Mouse (Mus musculus): ENCODE measurements around the gene Ncaph2.

Gene Ncaph2

DNA sequence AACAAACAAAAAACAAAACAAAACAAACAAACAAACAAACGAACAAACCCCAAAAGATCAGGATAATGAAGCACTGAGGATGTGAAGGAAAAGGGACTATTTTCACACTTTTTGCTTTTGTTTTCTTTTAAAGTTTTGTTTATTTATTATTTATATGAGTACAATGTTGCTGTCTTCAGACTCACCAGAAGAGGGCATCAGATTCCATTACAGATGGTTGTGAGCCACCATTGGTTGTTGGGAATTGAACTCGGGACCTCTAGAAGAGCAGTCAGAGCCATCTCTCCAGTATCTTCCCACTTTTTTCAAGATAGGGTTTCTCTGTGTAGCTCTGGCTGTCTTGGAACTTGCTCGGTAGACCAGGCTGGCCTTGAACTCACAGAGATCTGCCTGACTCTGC lies 12.2 kb upstream of the Ncaph2 start:
- no peak for DNase-seq (ENCODE audit: low read depth)

DNA sequence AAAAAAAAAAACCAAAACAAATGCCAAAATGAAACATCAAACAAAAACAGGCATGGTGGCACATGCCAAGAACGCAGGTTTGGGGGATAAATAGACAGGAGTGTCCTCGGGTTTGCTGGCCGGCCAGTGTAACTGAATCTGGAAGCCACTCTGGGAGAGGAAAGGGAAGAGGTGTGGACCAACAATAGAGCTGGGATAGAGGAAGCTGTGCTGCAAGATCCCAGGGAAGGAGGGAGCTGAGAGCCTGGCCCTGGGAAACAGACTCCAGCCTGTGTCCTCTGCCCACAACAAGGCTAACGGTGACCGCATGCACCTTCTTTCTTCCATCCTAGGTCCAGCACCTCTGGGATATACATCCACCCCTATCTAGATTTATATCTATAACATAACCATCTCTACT lies 5.1 kb upstream of the Ncaph2 start:
- no peak for DNase-seq (ENCODE audit: low read depth)

DNA sequence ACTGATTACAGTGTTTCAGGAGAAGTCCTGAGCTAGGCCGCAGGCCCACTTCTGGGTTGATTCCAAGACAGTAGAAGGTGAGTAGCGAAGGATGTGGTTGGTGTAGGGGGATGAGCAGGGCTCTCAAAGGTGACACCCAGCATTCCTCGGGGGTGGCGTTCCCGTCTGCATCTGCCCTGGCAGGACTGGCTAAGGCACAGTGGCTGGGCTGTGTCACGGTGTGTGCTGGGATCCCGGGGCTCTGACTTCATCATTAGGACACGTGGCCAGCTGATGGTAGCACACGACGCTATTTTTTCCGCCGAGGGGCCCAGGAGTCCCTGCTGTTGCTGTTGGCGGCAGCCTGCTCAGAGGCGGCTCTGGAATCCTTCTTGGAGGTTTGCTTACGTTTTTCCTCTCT lies 4.2 kb upstream of the Ncaph2 start:
- DNase-seq (ENCODE audit: low read depth): no peak

DNA sequence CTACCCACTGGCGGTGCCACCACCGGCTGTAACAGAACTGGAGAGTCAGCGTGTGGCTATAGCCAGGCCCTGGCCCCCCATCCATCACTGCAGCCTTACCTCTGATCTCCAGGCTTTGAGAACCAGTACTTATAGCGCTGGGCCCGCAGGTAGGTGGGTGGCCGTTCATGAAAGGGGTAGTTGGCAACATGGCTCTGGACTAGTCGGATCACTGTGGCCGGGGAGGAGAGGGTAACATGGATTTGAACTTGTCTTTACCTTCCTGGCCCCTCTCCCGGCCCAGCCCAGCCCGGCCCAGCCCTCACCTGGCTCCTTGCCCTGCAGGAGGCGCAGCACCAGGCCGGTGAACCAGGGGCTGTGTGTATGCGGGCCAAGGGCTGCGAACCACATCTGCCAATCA lies 3.5 kb upstream of the Ncaph2 start:
- DNase-seq (ENCODE audit: low read depth): no peak

DNA sequence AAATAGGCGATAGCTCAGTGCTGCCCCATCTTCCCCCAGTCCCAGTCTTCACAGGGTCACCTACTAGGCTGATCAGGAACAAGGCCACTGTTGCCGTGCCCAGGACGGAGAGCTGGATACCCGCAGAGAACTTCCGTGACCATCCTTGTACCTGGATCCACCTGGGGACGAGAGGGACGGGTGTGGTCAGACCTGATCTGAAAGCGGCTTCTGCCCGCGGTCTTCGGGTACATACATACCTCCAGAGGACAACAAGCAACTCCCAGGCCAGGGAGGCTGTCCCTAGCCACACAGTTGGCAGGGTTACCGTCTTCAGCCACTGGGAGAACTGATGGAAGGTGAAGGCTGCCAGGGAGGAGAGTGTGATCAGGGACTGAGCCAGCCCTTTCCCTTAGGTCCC lies 2.7 kb upstream of the Ncaph2 start:
- no peak for DNase-seq (ENCODE audit: low read depth)

DNA sequence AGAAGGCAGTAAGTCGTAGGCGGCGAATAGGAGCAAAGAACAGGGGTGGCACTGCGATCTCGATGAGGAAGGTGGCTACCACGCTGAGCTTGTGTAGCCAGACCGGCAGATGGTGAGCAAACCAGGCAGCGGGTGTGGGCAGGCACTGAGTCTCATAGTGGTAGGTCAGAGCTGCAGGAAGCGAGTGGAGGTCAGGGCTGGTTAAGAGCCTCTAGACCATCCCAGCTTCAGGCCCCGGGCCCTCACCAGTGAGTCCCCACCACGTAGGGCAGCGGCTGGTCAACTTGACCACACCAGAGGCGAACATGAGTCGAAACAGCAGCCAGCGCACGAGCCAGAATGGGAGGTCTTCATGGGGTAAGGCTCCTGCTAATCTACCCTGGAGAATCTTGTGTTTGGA lies 1.7 kb upstream of the Ncaph2 start:
- no peak for DNase-seq (ENCODE audit: low read depth)

DNA sequence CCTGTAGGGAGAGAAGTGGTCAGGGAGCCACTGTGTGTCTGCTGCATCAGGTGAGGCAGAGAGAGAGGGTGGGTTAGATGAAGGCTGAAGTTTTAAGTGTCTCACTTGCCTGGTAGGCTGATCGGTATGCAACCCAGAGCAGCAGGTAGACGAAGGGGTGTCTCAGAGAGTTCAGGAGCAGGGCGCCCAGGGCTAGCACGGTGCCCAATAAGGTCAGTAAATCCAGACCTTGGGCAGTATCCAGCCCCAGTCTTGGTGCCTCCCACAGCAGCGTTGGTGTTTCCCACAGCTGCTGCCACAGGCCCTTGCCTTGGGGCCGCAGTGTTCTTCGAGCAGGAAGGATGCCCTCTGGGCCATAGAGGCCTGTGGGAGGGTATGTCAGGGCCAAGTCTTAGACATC lies 1.1 kb upstream of the Ncaph2 start:
- no peak for DNase-seq (ENCODE audit: low read depth)

DNA sequence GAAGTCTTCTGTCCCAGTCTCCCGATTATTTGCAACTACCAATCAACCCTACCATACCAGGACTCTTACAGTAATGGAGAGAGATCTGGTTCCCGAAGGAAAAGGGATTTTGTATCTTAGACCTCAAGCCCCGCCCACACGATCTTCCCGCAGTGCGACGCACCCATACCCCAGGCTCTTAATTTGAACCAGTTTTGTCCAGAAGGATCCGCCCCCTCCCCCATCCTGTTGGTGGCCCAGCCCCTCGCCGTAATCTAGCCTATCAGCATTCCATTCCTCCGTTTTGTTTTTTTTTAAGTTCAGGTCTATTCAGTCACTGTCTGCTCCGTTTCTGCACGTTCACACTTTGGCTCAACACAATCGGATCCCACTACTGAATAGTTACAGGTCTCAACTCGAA lies 853 bp downstream of the Ncaph2 start:
- DNase-seq (ENCODE audit: low read depth): peak; percentile 83

DNA sequence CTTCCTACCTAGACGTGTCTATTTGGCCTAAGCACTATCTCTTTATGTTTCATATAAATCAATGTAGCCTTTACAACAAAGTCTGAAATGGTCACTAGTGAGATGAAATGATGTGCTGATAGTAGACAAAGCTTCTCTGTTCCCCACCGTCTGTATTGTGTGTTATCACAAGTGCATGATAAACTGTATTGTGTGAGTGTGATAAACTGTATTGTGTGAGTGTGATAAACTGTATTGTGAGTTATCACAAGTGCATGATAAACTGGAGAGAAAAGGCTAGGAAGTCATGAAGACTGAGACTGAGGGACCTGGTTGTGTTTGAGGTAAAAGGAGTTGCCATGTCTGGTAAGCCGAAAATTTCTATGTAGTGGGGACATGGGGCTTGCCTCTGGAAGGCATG lies 3.3 kb downstream of the Ncaph2 start:
- no peak for DNase-seq (ENCODE audit: low read depth)

DNA sequence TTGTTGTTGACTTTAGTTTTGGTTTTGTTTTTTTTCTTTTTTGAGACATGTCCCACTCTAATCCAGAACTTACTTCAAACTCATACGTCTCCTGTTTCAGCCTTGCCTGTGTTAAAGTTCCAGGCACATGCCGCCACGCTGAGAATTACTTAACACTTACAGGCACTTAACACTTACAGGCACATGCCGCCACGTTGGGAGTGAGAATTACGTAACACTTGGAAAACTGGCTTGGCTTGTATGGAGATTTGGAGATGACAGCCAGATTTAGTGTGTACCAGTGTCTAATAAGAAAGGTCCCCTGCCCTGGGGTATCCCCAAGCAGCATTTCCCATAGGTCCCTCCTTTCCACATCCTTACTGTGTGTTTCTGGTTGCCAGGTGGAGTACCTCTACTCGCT lies 7.5 kb downstream of the Ncaph2 start:
- no peak for DNase-seq (ENCODE audit: low read depth)

DNA sequence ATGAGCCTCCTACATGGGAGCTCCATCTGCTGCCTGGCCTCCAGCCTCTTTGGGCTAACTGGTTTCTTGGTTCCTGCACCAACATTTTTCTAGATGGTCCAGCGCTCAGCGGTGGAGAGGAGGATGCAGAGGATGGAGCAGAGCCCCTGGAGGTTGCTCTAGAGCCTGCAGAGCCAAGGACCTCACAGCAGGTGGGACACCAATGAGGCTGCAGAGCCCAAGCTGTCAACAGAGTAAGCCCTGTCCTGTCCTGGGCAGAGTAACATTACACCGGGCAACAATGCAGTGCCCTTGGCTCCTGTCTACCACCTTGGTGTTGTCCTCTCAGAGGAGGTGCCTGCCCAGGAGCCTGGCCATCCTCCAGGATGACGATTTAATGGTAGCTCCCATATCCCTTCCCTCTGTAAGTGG lies 9.6 kb downstream of the Ncaph2 start:
- DNase-seq (ENCODE audit: low read depth): no peak

DNA sequence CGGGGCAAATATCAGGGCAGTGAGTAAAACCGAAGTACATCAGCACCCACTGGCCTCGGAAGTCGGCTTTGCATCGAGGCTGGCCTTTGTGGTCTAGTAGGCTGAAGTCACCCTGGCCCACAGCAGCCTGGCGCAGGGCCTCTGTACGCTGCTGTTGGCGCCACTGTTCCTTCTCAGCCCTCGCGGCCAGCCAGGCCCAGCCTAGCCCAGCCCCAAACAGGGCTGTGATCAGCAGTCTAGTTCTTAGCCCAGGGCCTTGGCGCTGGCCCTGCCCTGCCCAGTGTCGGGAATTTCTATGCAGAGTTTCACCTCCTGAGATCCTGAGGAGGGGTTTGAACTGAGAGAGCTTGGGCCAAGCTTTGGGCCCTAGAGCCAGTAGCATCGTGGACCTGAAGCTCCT lies 16.5 kb downstream of the Ncaph2 start:
- DNase-seq (ENCODE audit: low read depth): no peak

DNA sequence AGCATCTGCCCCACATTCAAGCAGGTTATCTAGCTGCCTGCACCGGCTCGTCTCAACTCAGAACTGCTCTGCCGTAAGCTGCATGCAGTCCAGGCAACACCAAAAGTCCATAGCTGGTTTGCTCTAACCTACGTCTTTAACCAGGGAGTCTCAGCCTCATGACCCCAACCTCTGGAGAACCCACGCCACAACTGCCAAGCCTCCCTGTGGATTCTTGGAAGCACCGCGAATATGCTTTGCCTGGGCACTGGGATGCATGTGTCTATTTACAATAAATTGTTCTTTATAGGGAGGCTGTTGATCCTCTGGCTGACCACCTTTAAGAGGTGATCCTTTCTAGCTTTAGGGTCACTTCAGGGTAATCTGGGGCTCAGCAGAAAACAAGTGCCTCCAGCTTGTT lies 17.0 kb downstream of the Ncaph2 start:
- DNase-seq (ENCODE audit: low read depth): no peak

DNA sequence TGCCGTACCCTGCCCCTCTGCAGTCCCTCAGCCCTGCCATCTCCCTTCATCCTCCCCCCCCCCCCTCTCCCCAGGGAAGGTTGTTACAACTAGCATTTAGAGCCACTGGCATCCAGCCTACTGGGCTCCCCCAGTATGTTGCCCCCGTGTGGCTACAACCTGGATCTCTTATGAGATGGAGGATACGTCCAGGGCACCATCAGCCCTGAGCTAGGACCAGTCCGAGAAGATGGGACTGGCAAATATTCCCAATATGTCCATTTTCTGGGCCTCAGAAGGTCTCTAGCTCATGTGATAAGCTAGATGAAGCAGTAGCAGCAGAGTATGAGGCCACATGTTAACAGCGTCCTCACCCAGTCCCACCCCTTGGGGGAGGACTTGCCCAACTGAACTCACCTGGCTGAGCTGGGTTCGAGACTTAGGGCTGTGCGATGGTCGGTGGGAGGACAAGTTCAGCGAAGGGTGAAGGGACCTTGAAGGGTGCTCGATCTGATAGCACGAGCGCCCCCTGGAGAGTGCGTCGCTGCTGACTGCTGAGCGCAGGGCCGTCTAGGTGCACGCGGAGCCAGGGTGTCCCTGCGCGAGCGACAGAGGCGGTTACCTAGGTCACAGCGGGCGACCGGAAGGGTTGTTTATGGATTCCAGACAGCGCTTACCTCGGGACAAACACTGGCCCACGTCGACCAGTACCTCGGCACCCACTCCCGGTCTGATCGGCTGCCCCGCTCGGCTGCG lies 17.7 kb downstream of the Ncaph2 start:
- DNase-seq (ENCODE audit: low read depth): peak; percentile 85

DNA sequence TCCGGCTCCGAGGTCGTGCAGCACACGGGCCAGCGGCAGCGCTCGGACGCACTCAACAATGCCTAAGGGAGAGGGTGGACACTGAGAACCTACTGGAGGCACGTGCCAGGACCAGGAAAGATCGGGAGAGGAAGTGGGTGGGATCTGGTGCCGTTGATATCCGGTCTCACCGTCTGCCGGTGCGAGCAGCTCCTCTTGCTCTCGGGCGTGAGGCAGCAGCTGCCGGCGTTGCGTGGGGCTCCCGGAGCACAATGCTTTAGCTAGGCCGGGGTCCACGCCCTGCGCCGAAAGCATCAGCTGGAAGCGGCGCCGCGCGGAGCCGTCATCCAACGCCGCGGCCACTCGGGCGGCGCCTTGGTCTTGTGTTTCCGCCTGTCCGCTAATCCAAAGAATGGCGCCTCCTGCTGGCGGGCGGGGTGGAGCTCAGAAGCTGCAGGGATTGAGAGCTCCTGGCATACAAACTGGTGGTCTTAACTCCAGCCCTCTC lies 18.3 kb downstream of the Ncaph2 start, which contains the start of gene Sco2:
Gene Sco2 (minus strand): TSS at position 85 of the 487 bp plus-strand sequence.
- DNase-seq (ENCODE audit: low read depth): peak; percentile 84

DNA sequence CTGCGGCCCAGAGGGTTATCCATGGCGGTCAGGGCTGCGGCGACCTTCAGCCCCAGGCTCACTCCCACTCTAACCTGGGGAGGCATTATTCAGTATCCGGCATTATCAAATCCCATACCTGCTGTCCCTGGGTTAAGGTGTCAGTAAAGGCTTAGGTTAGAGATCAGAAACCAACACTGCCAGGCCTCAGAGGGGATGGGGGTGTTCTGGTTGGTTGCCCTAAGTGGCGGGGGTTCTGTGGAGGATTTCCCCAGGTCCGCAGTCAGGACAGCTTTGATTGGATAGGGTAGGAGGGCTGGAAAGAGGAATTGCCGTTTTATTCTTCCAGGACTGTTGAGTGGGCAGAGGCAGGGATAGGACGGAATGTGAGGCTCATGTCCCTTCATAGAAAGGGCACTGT lies 18.8 kb downstream of the Ncaph2 start:
- DNase-seq (ENCODE audit: low read depth): no peak

DNA sequence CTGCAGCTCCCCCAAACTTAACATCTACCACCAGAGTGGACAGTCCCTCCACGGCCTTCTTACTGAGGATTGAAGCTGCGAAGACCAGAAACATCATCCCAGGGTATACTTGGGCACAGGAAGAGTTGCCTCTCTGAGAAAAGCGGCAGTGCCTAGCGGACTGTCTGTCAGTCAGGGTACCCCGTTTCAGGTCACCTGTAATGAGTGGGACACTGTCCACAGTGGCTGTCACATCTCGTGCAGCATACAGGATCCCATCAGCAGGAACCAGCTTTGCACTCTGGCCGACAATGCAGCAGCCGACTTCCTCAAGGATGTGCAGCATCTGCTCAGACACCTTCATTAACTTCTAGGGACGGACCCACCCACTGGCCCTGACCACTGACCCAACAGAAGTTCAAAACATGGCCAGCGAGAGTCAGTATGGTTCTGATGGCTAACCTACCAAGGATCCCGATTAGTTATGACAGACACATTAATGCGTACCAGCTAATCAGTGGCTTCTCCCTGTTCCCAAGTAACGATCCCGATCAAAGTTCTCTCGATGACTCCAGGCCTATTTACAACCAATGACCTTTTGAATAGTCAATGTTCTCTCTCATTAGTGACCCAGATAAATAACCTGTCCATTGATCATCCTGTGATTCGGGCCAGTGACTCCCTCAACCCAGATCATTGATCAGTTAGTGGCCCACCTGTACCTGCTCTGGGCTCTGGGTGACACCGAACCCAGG lies 19.4 kb downstream of the Ncaph2 start:
- no peak for DNase-seq (ENCODE audit: low read depth)

DNA sequence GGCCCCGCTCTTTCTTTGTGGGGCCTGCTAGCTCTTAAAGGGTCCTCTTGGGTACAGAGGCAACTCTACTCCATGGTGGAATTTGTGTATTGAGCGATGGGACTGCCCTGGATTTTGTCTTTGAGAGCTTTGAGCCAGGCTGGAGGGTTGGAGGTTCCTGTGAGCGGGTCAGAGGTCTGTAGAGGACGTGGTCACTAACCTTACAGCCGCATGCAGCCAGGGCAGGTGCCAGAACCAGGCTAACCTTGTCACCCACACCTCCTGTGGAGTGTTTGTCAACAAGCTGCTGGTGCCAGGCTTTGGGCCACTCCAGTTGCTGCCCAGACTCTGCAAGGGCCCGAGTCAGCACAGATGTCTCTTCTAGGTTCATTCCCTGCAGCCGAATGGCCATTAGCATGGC lies 20.5 kb downstream of the Ncaph2 start:
- no peak for DNase-seq (ENCODE audit: low read depth)

DNA sequence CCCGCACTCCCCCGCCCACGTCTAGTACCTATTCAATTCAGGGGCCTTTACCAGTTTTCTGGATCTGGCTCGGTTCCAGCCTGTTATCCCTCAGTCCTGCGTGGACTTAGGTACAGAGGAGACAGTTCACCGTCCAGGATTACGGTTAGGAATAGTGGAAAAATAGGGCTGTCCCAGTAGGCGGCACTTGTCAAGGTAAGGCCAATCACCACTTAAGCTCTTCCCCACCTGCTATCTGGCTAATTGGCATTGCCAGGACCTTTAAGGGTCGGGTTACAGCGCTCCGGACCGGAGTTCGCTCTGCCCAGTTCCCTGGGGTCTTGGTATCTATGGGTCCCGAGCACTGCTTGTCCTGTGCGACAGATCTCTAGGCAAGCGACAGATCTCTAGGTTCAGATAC lies 21.4 kb downstream of the Ncaph2 start, which contains the start of gene Tymp:
Gene Tymp (minus strand): TSS at position 83 of the 400 bp plus-strand sequence.
- DNase-seq (ENCODE audit: low read depth): no peak

DNA sequence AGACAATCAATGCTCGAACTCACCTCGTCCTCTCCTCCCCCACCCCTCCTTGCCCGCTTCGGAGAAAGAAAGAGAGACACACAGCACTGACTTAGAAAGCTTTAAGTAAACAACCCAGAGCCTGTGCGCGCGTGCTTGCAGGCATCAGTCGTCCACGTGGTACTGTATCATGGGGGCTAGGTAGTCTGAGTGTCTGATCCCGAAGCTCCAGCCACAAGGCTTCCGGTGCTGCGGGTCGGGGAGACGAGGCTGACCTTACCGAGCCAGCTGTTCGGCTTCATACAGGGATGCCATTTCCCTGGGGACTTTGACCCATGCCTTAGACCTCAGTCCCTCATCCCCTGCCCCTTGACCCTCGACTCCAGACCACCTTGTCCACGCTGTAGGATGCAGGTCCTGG lies 21.8 kb downstream of the Ncaph2 start:
- DNase-seq (ENCODE audit: low read depth): no peak

DNA sequence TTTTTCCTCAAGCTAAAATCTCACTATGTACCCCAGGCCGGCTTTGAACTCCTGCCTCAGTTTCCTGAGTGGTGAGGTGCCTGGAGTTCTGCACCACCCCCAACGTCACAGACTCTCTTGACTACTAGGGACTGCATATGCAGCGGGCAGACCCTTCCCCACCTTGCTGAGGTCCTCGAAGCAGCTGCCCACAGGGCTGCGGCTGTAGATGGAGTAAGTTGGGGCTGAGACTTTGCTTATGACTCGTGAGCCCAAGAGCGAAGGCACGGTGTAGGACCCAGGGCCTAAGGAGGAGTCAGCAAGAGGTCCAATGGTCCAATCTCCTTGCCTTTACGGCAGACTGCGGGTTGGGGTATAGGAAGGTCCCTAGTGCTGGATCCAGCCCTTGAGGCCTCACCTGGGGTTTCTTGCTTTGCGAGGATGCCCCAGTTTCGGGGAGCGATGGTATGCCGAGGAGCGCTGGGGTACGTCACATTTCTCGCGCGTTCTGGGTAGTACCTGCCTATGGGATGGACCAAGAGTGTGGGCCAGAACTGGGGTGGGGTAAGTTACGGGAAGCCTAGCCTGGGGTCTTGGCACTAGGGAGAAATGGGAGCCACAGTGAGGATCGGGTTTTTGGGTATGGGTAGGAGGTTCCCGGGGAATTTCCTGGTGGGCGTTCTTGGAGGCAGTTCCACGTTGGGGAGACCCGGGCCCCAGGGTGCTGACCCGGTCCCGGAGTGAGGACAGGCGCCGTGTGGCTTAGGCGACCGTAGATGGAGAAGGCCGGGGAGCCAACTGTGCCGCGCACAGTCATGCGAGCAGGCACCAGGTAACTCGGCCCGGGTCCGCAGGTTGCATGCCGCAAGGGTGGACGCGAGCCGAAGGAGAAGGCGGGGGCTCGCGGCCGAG lies 22.7 kb downstream of the Ncaph2 start:
- no peak for DNase-seq (ENCODE audit: low read depth)

DNA sequence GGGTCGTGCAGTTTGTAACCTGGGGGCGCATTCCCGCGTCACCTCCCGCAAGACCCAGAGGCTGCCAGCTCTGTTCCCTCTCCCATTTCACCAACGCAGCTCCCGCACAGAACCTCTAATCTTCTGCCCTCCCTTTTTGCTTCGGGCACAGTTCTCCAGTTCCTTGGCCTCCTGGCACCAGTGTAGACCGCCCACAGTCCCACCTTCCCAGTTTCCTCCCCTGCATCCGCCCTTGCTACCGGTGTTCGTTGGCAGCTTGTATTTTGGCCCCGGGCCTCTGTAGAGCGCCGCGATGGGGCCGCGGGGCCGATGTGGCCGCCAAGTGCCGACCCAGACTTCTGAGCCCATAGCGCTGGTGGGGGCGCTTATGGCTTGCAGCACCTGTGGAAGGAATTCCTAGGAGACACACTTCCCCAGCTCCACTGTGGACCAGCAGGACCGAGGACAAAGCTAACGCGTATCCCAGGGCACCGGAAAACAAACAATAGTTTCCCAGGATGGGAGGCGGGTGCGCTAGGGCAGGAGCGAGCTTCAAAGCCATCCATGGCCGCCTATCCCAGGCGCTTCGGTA lies 23.4 kb downstream of the Ncaph2 start, which contains the start of gene Odf3b:
Gene Odf3b (minus strand): TSS at position 452 of the 571 bp plus-strand sequence.
- no peak for DNase-seq (ENCODE audit: low read depth)

All from c-Kit-positive CD71-positive TER-119-negative erythroid progenitor cells, embryonic 14.5 days (primary cell).